Mouse (Mus musculus): ENCODE data around the gene Fto. TPM values are rescaled to one million over a fixed set of nuclear protein-coding genes. Genes with fewer than 3 reads are reported as not detected.

The Fto gene
- total and polyA plus RNA-seq, 3 experiments, result 12.2 to 50.1 (median 17.3) TPM

DNA sequence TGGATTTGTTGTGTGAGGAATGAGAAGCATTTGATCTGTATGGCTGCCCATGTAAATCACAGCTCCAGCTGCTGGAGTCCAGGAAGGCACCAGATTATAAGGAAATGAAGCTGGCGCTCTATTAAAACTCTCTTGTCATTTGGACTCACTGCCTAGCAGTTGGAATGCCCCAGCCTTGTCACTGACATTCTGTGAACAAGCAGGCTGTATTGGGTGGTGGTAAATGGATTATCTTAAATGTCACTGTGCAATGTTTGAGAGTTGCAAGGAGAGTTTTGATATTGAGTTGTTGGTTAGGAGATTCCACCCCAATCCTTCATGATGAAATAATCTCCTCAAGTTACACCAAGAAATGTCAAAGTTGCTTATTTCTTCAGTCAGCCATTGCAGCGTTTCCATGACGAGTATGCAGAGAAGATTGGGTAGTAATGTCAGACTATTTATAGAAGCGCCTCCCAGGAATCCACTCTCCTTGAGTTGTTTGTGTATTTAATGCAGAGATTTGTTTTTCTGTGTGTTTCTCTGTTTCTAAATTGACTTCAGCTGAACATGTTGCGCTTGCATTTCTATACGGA, 246.8 kb downstream of the Fto start:
- Histone ChIP-seq H3K4me1 (ENCODE audit: insufficient read depth, low read depth, low read length) (no peaks in the 10 kb centered on the region), H3K9me3 (replicated peaks) (no peaks in the 10 kb centered on the region), H3K27me3 (ENCODE audit: insufficient read depth, low read length) (no peaks in the 10 kb centered on the region), H3K4me3 (ENCODE audit: low read depth, low read length) (no peak overlapping the region), H3K36me3 (replicated peaks) (peaks cover 17% of the 10 kb centered on the region)
- ATAC-seq (ENCODE audit: extremely low read depth, insufficient number of reproducible peaks, low FRiP score, poor library complexity, severe bottlenecking) (no peak), DNase-seq (ENCODE audit: low spot score) (no peak)
- TF ChIP-seq CTCF (IDR thresholded peaks at IDR 0.05; ENCODE audit: low read depth, low read length) (no peak), POLR2AphosphoS5 (IDR thresholded peaks at IDR 0.05; ENCODE audit: insufficient replicate concordance, low read depth, low read length) (no peak), GATA1 (IDR thresholded peaks at IDR 0.05; ENCODE audit: borderline replicate concordance, low read length) (no peak), TAL1 (conservative IDR thresholded peaks at IDR 0.05; ENCODE audit: low read depth, low read length) (no peak), GATA2 (IDR thresholded peaks at IDR 0.05; ENCODE audit: borderline replicate concordance, low read depth, low read length) (no peak)

DNA sequence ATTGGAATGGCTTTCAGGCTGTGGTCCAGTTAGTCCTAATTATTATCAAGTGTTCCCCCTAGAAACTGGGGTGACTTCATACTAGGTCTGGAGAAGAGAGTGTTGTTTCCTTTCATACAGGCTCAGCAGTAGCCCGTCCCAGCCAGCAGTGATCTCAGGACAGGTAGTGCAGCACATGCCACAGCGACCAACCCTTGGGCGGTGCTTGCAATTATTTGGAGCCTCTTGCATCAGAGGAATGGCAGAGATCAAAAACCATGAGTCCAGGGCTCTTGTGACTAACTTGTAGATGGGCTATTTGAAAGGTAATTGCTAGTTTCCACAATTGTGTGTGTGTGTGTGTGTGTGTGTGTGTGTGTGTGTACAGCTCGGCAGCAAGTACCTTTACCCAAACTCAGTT, 247.9 kb downstream of the Fto start:
- H3K4me1 ChIP-seq (ENCODE audit: insufficient read depth, low read depth, low read length), result no peaks in the 10 kb centered on the region

DNA sequence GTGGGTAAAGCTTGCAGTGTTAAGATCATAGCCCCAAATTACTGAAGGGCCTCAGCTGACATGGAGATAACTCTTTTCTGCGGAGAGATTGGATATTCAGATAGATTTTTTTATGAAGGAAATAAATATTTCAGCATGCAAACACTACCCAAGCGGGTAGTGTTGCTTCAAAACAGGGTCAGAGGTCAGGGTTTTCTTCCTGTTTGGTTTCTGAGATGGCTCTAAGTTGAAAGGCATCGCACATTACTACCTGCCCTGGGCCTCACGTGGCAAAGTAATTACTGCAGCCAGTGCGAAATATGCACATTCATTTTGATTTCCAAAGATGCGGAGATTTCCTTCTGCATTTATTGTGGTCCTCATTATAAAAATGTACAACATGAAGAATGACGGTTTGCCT, 249.3 kb downstream of the Fto start:
- no peak for ATAC-seq (ENCODE audit: extremely low read depth, insufficient number of reproducible peaks, low FRiP score, poor library complexity, severe bottlenecking)
- Histone ChIP-seq H3K9me3 (replicated peaks) (no peaks in the 10 kb centered on the region), H3K36me3 (replicated peaks) (peaks cover 17% of the 10 kb centered on the region), H3K27me3 (ENCODE audit: insufficient read depth, low read length) (no peaks in the 10 kb centered on the region), H3K4me3 (ENCODE audit: low read depth, low read length) (no peak overlapping the region), H3K4me1 (ENCODE audit: insufficient read depth, low read depth, low read length) (no peaks in the 10 kb centered on the region)
- TF ChIP-seq TAL1 (conservative IDR thresholded peaks at IDR 0.05; ENCODE audit: low read depth, low read length), result no peak
- no peak for TF ChIP-seq CTCF (IDR thresholded peaks at IDR 0.05; ENCODE audit: low read depth, low read length)
- TF ChIP-seq GATA1 (IDR thresholded peaks at IDR 0.05; ENCODE audit: borderline replicate concordance, low read length), result no peak
- TF ChIP-seq POLR2AphosphoS5 (IDR thresholded peaks at IDR 0.05; ENCODE audit: insufficient replicate concordance, low read depth, low read length), result no peak
- TF ChIP-seq GATA2 (IDR thresholded peaks at IDR 0.05; ENCODE audit: borderline replicate concordance, low read depth, low read length), result no peak
- no peak for DNase-seq (ENCODE audit: low spot score)

More for the DNA sequence above, 247.9 kb downstream of the Fto start:
- H3K36me3 ChIP-seq (replicated peaks), result peaks cover 20% of the 10 kb centered on the region
- no peaks in the 10 kb centered on the region for H3K27me3 ChIP-seq (ENCODE audit: insufficient read depth, low read length)
- ATAC-seq (ENCODE audit: extremely low read depth, insufficient number of reproducible peaks, low FRiP score, poor library complexity, severe bottlenecking), result no peak
- TF ChIP-seq GATA2 (IDR thresholded peaks at IDR 0.05; ENCODE audit: borderline replicate concordance, low read depth, low read length) (no peak), GATA1 (IDR thresholded peaks at IDR 0.05; ENCODE audit: borderline replicate concordance, low read length) (no peak), TAL1 (conservative IDR thresholded peaks at IDR 0.05; ENCODE audit: low read depth, low read length) (no peak), CTCF (IDR thresholded peaks at IDR 0.05; ENCODE audit: low read depth, low read length) (no peak), POLR2AphosphoS5 (IDR thresholded peaks at IDR 0.05; ENCODE audit: insufficient replicate concordance, low read depth, low read length) (no peak)
- no peaks in the 10 kb centered on the region for H3K9me3 ChIP-seq (replicated peaks)
- DNase-seq (ENCODE audit: low spot score), result no peak
- H3K4me3 ChIP-seq (ENCODE audit: low read depth, low read length), result no peak overlapping the region

DNA sequence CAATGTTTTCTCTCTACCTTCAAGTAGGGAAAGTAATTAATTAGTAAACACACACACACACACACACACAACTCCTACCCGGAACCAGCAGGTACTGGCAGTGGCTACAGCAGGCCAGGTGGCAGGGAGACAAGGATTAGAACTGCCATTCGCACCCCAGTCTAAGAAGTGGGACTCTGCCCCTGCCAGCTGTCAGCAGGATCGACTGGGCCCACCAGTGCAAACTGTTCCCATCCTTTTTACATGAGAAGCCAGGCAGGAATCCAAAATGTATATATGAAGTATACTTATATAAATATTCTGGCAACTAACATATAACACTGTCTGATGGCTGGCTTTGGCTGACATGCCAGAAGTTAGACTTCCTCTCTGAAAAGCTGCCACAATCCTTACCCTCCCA, 250.0 kb downstream of the Fto start:
- DNase-seq (ENCODE audit: low spot score) (no peak), ATAC-seq (ENCODE audit: extremely low read depth, insufficient number of reproducible peaks, low FRiP score, poor library complexity, severe bottlenecking) (no peak)
- no peaks in the 10 kb centered on the region for H3K27me3 ChIP-seq (ENCODE audit: insufficient read depth, low read length)
- no peaks in the 10 kb centered on the region for H3K4me1 ChIP-seq (ENCODE audit: insufficient read depth, low read depth, low read length)
- peaks cover 17% of the 10 kb centered on the region for H3K36me3 ChIP-seq (replicated peaks)
- no peak overlapping the region for H3K4me3 ChIP-seq (ENCODE audit: low read depth, low read length)
- no peaks in the 10 kb centered on the region for H3K9me3 ChIP-seq (replicated peaks)
- no peak for TF ChIP-seq TAL1 (conservative IDR thresholded peaks at IDR 0.05; ENCODE audit: low read depth, low read length)
- no peak for TF ChIP-seq GATA1 (IDR thresholded peaks at IDR 0.05; ENCODE audit: borderline replicate concordance, low read length)
- no peak for TF ChIP-seq GATA2 (IDR thresholded peaks at IDR 0.05; ENCODE audit: borderline replicate concordance, low read depth, low read length)
- TF ChIP-seq CTCF (IDR thresholded peaks at IDR 0.05; ENCODE audit: low read depth, low read length), result no peak

DNA sequence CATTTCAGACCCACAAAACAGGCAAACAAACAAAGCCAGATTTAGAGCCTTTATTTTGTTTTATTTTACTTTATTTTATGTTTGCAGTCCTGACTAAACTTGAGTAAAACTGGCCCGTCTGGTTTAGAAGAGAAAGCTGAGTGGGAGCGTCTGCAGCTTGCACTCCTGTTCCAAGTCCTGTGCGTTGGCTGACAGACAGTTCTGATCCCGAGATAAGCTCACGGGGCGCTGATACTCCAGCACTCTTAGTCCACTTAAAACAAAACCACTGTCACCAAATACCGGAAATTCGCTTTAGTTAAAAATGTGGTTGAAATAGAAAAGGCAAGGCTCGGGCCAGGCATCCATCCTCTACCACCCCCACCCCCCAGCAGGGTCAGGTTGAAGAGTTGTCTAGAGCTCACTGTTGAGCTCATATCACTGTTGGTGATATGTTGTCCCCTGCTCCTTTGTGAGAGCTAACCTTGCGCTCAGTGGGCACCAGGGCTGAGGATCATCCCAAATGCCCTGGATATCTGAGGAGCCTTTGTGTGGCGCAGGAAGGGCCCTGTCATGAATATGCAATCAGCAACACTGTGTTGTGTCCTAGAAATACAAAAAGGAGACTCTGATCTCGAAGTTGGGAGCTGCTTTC, 252.7 kb downstream of the Fto start:
- DNase-seq (ENCODE audit: low spot score), result no peak
- no peaks in the 10 kb centered on the region for H3K9me3 ChIP-seq (replicated peaks)
- peaks cover 14% of the 10 kb centered on the region for H3K36me3 ChIP-seq (replicated peaks)
- no peak for TF ChIP-seq GATA2 (IDR thresholded peaks at IDR 0.05; ENCODE audit: borderline replicate concordance, low read depth, low read length)
- no peak for TF ChIP-seq GATA1 (IDR thresholded peaks at IDR 0.05; ENCODE audit: borderline replicate concordance, low read length)
- TF ChIP-seq CTCF (IDR thresholded peaks at IDR 0.05; ENCODE audit: low read depth, low read length), result no peak
- TF ChIP-seq POLR2AphosphoS5 (IDR thresholded peaks at IDR 0.05; ENCODE audit: insufficient replicate concordance, low read depth, low read length), result no peak
- no peak for TF ChIP-seq TAL1 (conservative IDR thresholded peaks at IDR 0.05; ENCODE audit: low read depth, low read length)
- no peak overlapping the region for H3K4me3 ChIP-seq (ENCODE audit: low read depth, low read length)
- H3K4me1 ChIP-seq (ENCODE audit: insufficient read depth, low read depth, low read length), result no peaks in the 10 kb centered on the region
- no peaks in the 10 kb centered on the region for H3K27me3 ChIP-seq (ENCODE audit: insufficient read depth, low read length)
- no peak for ATAC-seq (ENCODE audit: extremely low read depth, insufficient number of reproducible peaks, low FRiP score, poor library complexity, severe bottlenecking)

DNA sequence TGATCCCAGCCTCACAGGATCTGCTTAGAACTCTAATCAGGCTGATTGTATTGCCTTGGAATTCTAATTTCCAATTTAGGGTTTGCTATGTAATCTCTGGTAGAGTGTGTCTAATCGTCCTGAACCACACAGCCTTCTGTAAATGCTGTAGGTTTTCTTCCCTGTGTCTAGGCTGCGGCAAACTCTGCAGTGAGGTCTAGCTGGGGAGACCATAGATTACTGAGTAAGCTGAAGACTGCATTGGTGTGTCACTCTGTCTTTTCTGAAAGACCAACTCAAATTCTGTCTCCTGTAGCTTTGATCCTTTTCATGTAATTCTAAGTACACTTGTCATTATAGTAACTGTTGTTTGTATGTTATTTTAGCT, 253.2 kb downstream of the Fto start:
- H3K4me1 ChIP-seq (ENCODE audit: insufficient read depth, low read depth, low read length), result no peaks in the 10 kb centered on the region
- no peaks in the 10 kb centered on the region for H3K9me3 ChIP-seq (replicated peaks)
- DNase-seq (ENCODE audit: low spot score) (no peak), ATAC-seq (ENCODE audit: extremely low read depth, insufficient number of reproducible peaks, low FRiP score, poor library complexity, severe bottlenecking) (no peak)
- H3K36me3 ChIP-seq (replicated peaks), result peaks cover 14% of the 10 kb centered on the region
- H3K4me3 ChIP-seq (ENCODE audit: low read depth, low read length), result no peak overlapping the region
- TF ChIP-seq POLR2AphosphoS5 (IDR thresholded peaks at IDR 0.05; ENCODE audit: insufficient replicate concordance, low read depth, low read length) (no peak), TAL1 (conservative IDR thresholded peaks at IDR 0.05; ENCODE audit: low read depth, low read length) (no peak), GATA2 (IDR thresholded peaks at IDR 0.05; ENCODE audit: borderline replicate concordance, low read depth, low read length) (no peak), CTCF (IDR thresholded peaks at IDR 0.05; ENCODE audit: low read depth, low read length) (no peak), GATA1 (IDR thresholded peaks at IDR 0.05; ENCODE audit: borderline replicate concordance, low read length) (no peak)
- no peaks in the 10 kb centered on the region for H3K27me3 ChIP-seq (ENCODE audit: insufficient read depth, low read length)

All from G1E (cell line).